Mouse (Mus musculus): ENCODE data around the gene H3f3b. TPM values are rescaled to one million over a fixed set of nuclear protein-coding genes. Genes with fewer than 3 reads are reported as not detected.
"Not testable (repeated sequence)": the region's sequence is repeated elsewhere in the genome, so short reads cannot be mapped to it uniquely, and the experiment has no call there.

Gene H3f3b
- total RNA-seq, 2 experiments from 2014 or later, result 247 to 254 TPM

- no peak overlapping the region for H3K27ac ChIP-seq
- TF ChIP-seq CTCF (IDR thresholded peaks at IDR 0.05), result no peak
- intact Hi-C loops (cut with DNase I), result no loop called here
- H3K4me3 ChIP-seq, result no peak overlapping the region
- no peak for DNase-seq (ENCODE audit: extremely low spot score in 1 of 2, low spot score in 2 of 2)
Measured at GRCm38 (mm10) chr11:116028177-116028865, 559 bp upstream of the H3f3b start.

- TF ChIP-seq CTCF (IDR thresholded peaks at IDR 0.05), result no peak
- Histone ChIP-seq H3K4me3 (no peak overlapping the region), H3K27ac (peak overlapping the region; percentile 63)
- no peak for DNase-seq (ENCODE audit: extremely low spot score in 1 of 2, low spot score in 2 of 2)
- intact Hi-C loops (cut with DNase I), result no loop called here
Measured at GRCm38 (mm10) chr11:116025056-116025845, 2.5 kb downstream of the H3f3b start.

GRCm38 (mm10) chr11:116024356-116024808 is 3.4 kb downstream of the H3f3b start:
- DNase-seq (ENCODE audit: extremely low spot score in 1 of 2, low spot score in 2 of 2), result peak; percentile 92 to 96
- intact Hi-C loops (cut with DNase I), result loop anchor here (1.0 to 5.0 kb wide), 2 partner anchors 62 to 108 kb away; partner anchors contain the start of genes Trim65 and Wbp2
- H3K27ac ChIP-seq, result peak overlapping the region; percentile 100
- peak overlapping the region; percentile 90 for H3K4me3 ChIP-seq
- TF ChIP-seq CTCF (IDR thresholded peaks at IDR 0.05), result no peak

- intact Hi-C loops (cut with DNase I), result loop anchor here (1.0 to 5.0 kb wide), 2 partner anchors 62 to 108 kb away; partner anchors contain the start of genes Trim65 and Wbp2
- TF ChIP-seq CTCF (IDR thresholded peaks at IDR 0.05), result peak; percentile 83
Measured at GRCm38 (mm10) chr11:116023771-116024355, 3.9 kb downstream of the H3f3b start.

GRCm38 (mm10) chr11:116023074-116023770 is 4.5 kb downstream of the H3f3b start:
- Histone ChIP-seq H3K4me3 (peak overlapping the region; percentile 90), H3K27ac (peak overlapping the region; percentile 100)
- DNase-seq (ENCODE audit: extremely low spot score in 1 of 2, low spot score in 2 of 2), result not testable (repeated sequence)
- intact Hi-C loops (cut with DNase I), result loop anchor here (5.0 kb wide), 1 partner anchor 109 kb away; the partner anchor contains the start of gene Trim65

More at GRCm38 (mm10) chr11:116023771-116024355, 3.9 kb downstream of the H3f3b start:
- peak; percentile 82 to 83 for DNase-seq (ENCODE audit: extremely low spot score in 1 of 2, low spot score in 2 of 2)
- Histone ChIP-seq H3K4me3 (peak overlapping the region; percentile 90), H3K27ac (peak overlapping the region; percentile 100)

- H3K4me3 ChIP-seq, result peak overlapping the region; percentile 46
- no peak for TF ChIP-seq CTCF (IDR thresholded peaks at IDR 0.05)
- no peak for DNase-seq (ENCODE audit: extremely low spot score in 1 of 2, low spot score in 2 of 2)
Measured at GRCm38 (mm10) chr11:116022256-116022780, 5.4 kb downstream of the H3f3b start.

GRCm38 (mm10) chr11:116021328-116022220 is 6.2 kb downstream of the H3f3b start:
- H3K27ac ChIP-seq, result no peak overlapping the region
- intact Hi-C loops (cut with DNase I), result loop anchor here (5.0 kb wide), 1 partner anchor 111 kb away; the partner anchor contains the start of gene Trim65
- H3K4me3 ChIP-seq, result peak overlapping the region; percentile 46
- no peak for DNase-seq (ENCODE audit: extremely low spot score in 1 of 2, low spot score in 2 of 2)
- TF ChIP-seq CTCF (IDR thresholded peaks at IDR 0.05), result no peak

More at GRCm38 (mm10) chr11:116022256-116022780, 5.4 kb downstream of the H3f3b start:
- H3K27ac ChIP-seq, result no peak overlapping the region
- intact Hi-C loops (cut with DNase I), result loop anchor here (5.0 kb wide), 1 partner anchor 110 kb away; the partner anchor contains the start of gene Trim65

GRCm38 (mm10) chr11:116020519-116020922 is 7.2 kb downstream of the H3f3b start:
- Histone ChIP-seq H3K4me3 (no peak overlapping the region), H3K27ac (no peak overlapping the region)
- DNase-seq (ENCODE audit: extremely low spot score in 1 of 2, low spot score in 2 of 2), result no peak
- peak; percentile 41 for TF ChIP-seq CTCF (IDR thresholded peaks at IDR 0.05)
- intact Hi-C loops (cut with DNase I), result loop anchor here (5.0 kb wide), 1 partner anchor 112 kb away; the partner anchor contains the start of gene Trim65

GRCm38 (mm10) chr11:116019976-116020411 is 7.8 kb downstream of the H3f3b start:
- intact Hi-C loops (cut with DNase I), result loop anchor here (5.0 kb wide), 1 partner anchor 112 kb away; the partner anchor contains the start of gene Trim65

GRCm38 (mm10) chr11:116019360-116019791 is 8.4 kb downstream of the H3f3b start:
- DNase-seq (ENCODE audit: extremely low spot score in 1 of 2, low spot score in 2 of 2), result no peak
- intact Hi-C loops (cut with DNase I), result no loop called here
- no peak overlapping the region for H3K27ac ChIP-seq
- no peak for TF ChIP-seq CTCF (IDR thresholded peaks at IDR 0.05)
- no peak overlapping the region for H3K4me3 ChIP-seq

More at GRCm38 (mm10) chr11:116019976-116020411, 7.8 kb downstream of the H3f3b start:
- DNase-seq (ENCODE audit: extremely low spot score in 1 of 2, low spot score in 2 of 2), result no peak
- no peak overlapping the region for H3K27ac ChIP-seq
- H3K4me3 ChIP-seq, result no peak overlapping the region
- no peak for TF ChIP-seq CTCF (IDR thresholded peaks at IDR 0.05)

GRCm38 (mm10) chr11:116018867-116019266 is 8.9 kb downstream of the H3f3b start:
- H3K27ac ChIP-seq; intact Hi-C loops (cut with DNase I); H3K4me3 ChIP-seq; DNase-seq (ENCODE audit: extremely low spot score in 1 of 2, low spot score in 2 of 2): not testable (repeated sequence)

All from left cerebral cortex, adult 2 months (tissue).